Comparison of ENCODE assay signal across 35 mouse cellular contexts in genomic region chr6:58937726-58938125, GRCm38 (mm10). TPM values are rescaled to one million over a fixed set of nuclear protein-coding genes. Genes with fewer than 3 reads are reported as not detected.
"Had no signal": no experiment of that assay in that cellular context is flagged by ENCODE, and none has a peak within 500 bp of the region (broad histone marks: within the 10 kb centered on the region; RNA-seq: fewer than 3 reads in every experiment).

No protein-coding gene starts in this region.

- H3K27me3 ChIP-seq: limb, embryonic 12.5 days; limb, embryonic 13.5 days; limb, embryonic 15.5 days; liver, embryonic 12.5 days; liver, embryonic 13.5 days; liver, embryonic 15.5 days; lung, embryonic 15.5 days; megakaryocyte, embryonic 14.5 days; midbrain, embryonic 12.5 days; midbrain, embryonic 13.5 days; midbrain, embryonic 15.5 days; neural tube, embryonic 12.5 days had no signal

- DNase-seq: left cerebral cortex, postnatal 4 days; liver; liver, embryonic 13.5 days; liver, postnatal 0 days; lung, adult 18-20 months; lung, adult 2 months; lung, embryonic 14.5 days; lung, postnatal 10 days; lung, postnatal 14 days; lung, postnatal 36 days; lung, postnatal 4 days; midbrain, embryonic 14.5 days had no signal

- ATAC-seq: liver, embryonic 12.5 days; liver, postnatal 0 days; lung, postnatal 0 days; midbrain, embryonic 13.5 days; midbrain, embryonic 15.5 days; midbrain, embryonic 16.5 days had no signal

- H3K9ac ChIP-seq: limb, embryonic 12.5 days; limb, embryonic 13.5 days; limb, embryonic 15.5 days; liver, embryonic 12.5 days; liver, embryonic 13.5 days; liver, embryonic 14.5 days; liver, embryonic 15.5 days; liver, postnatal 0 days; lung, embryonic 14.5 days; lung, embryonic 15.5 days; midbrain, embryonic 12.5 days; midbrain, embryonic 13.5 days; midbrain, embryonic 15.5 days; neural tube, embryonic 12.5 days had no signal

- H3K9me3 ChIP-seq: limb, embryonic 10.5 days; limb, embryonic 12.5 days; limb, embryonic 13.5 days; limb, embryonic 15.5 days; liver, embryonic 12.5 days; liver, embryonic 13.5 days; liver, embryonic 15.5 days; lung, embryonic 15.5 days; megakaryocyte, embryonic 14.5 days; midbrain, embryonic 10.5 days; midbrain, embryonic 12.5 days; midbrain, embryonic 13.5 days; midbrain, embryonic 15.5 days; neural tube, embryonic 12.5 days had no signal

- H3K4me1 ChIP-seq: limb, embryonic 15.5 days; liver, embryonic 12.5 days; liver, embryonic 13.5 days; liver, embryonic 15.5 days; lung, embryonic 15.5 days; megakaryocyte, embryonic 14.5 days had no signal

- H3K4me2 ChIP-seq: limb, embryonic 12.5 days; limb, embryonic 13.5 days; limb, embryonic 15.5 days; liver, embryonic 12.5 days; liver, embryonic 13.5 days; liver, embryonic 15.5 days; lung, embryonic 14.5 days; lung, embryonic 15.5 days; midbrain, embryonic 11.5 days; midbrain, embryonic 12.5 days; midbrain, embryonic 13.5 days; midbrain, embryonic 15.5 days; neural tube, embryonic 12.5 days had no signal

- H3K4me3 ChIP-seq: limb, embryonic 10.5 days; limb, embryonic 12.5 days; limb, embryonic 13.5 days; limb, embryonic 15.5 days; liver, embryonic 12.5 days; liver, embryonic 13.5 days; liver, embryonic 15.5 days; lung, embryonic 15.5 days; megakaryocyte, embryonic 14.5 days; midbrain, embryonic 10.5 days; midbrain, embryonic 12.5 days; midbrain, embryonic 13.5 days; midbrain, embryonic 15.5 days; myocyte; neural tube, embryonic 12.5 days had no signal

- H3K36me3 ChIP-seq: limb, embryonic 10.5 days; limb, embryonic 12.5 days; limb, embryonic 15.5 days; liver, embryonic 12.5 days; liver, embryonic 13.5 days; liver, embryonic 15.5 days; lung, embryonic 15.5 days; midbrain, embryonic 10.5 days; midbrain, embryonic 12.5 days; midbrain, embryonic 13.5 days; midbrain, embryonic 15.5 days; neural tube, embryonic 12.5 days had no signal

- H3K27ac ChIP-seq: limb, embryonic 10.5 days; limb, embryonic 13.5 days; limb, embryonic 15.5 days; liver, embryonic 12.5 days; liver, embryonic 13.5 days; liver, embryonic 14.5 days; liver, embryonic 15.5 days; lung, embryonic 15.5 days; macrophage; midbrain, embryonic 10.5 days; midbrain, embryonic 12.5 days; midbrain, embryonic 13.5 days; midbrain, embryonic 15.5 days; neural tube, embryonic 12.5 days had no signal

RNA-seq across cellular contexts. Expression of gene Nap1l5, which starts 30.9 kb away (rescaled TPM):
- total RNA-seq: megakaryocyte progenitor cell, adult 5-6 weeks; megakaryocyte, adult 5-6 weeks; megakaryocyte-erythroid progenitor cell, adult 5-6 weeks; monocyte, adult 5-6 weeks had no signal
- polyA plus RNA-seq: macrophage had no signal
